Mouse (Mus musculus): ENCODE measurements around the gene Zfp93. TPM values are rescaled to one million over a fixed set of nuclear protein-coding genes. Genes with fewer than 3 reads are reported as not detected.

Zfp93 gene
- 5.4 and 6.1 TPM in 2 replicates for polyA plus RNA-seq (2015; fragmentation: Nextera tagmentation; extraction: Ambion mirVana)

GRCm38 (mm10) chr7:24270288-24270672, at the start of gene Zfp93:
TSS of gene Zfp93 (plus strand) at chr7:24270420.
- ATAC-seq = peak; percentile 98
- Histone ChIP-seq H3K9ac (peak within 1 kb of the TSS; percentile 88), H3K4me2 (replicated peaks) (peak within 1 kb of the TSS; percentile 88), H3K36me3 (0 out of 2 replicates have a peak, but pooled peaks cover 10% of the 10 kb centered on the region), H3K9me3 (no peaks in the 10 kb centered on the region), H3K27ac (peak within 1 kb of the TSS; percentile 80; the same call in 1 of the 2 replicates), H3K4me3 (replicated peaks) (peak within 1 kb of the TSS; percentile 78), H3K4me1 (replicated peaks) (no peaks in the 10 kb centered on the region), H3K27me3 (replicated peaks) (no peaks in the 10 kb centered on the region)
- WGBS = 0% methylated on average over 12 of the region's 12 CpGs

- ATAC-seq = peak; percentile 96
- 4% methylated on average over 28 of the region's 28 CpGs for WGBS
- Histone ChIP-seq H3K4me2 (replicated peaks) (peak within 1 kb of the TSS; percentile 64), H3K4me3 (replicated peaks) (peak within 1 kb of the TSS; percentile 87), H3K36me3 (no peaks in the 10 kb centered on the region), H3K9me3 (no peaks in the 10 kb centered on the region), H3K4me1 (replicated peaks) (0 out of 2 replicates have a peak, but pooled peaks cover 2% of the 10 kb centered on the region), H3K9ac (peak within 1 kb of the TSS; percentile 78), H3K27ac (no peak within 1 kb of the TSS), H3K27me3 (replicated peaks) (no peaks in the 10 kb centered on the region)
Measured at GRCm38 (mm10) chr7:24237040-24237791, 33.0 kb upstream of the Zfp93 start, which contains the start of gene Zfp109. TSS of gene Zfp109 (minus strand) at chr7:24237560.

GRCm38 (mm10) chr7:24253779-24254615, 16.2 kb upstream of the Zfp93 start:
- H3K27me3 ChIP-seq (replicated peaks) = no peaks in the 10 kb centered on the region
- WGBS = 62% methylated on average over 9 of the region's 9 CpGs
- H3K4me2 ChIP-seq (replicated peaks) = peak overlapping the region; percentile 67
- H3K9me3 ChIP-seq = no peaks in the 10 kb centered on the region
- no peak overlapping the region for H3K27ac ChIP-seq
- H3K36me3 ChIP-seq = no peaks in the 10 kb centered on the region
- 0 out of 2 replicates have a peak overlapping the region, but pooled peaks have one; percentile 47 for H3K9ac ChIP-seq
- peaks cover 3% of the 10 kb centered on the region; the same call in 1 of the 2 replicates for H3K4me1 ChIP-seq (replicated peaks)
- peak; percentile 65 for ATAC-seq
- H3K4me3 ChIP-seq (replicated peaks) = peak overlapping the region; percentile 45

GRCm38 (mm10) chr7:24254633-24255474, 15.4 kb upstream of the Zfp93 start, which contains the start of gene Zfp108:
TSS of gene Zfp108 (plus strand) at chr7:24254794.
- no peaks in the 10 kb centered on the region for H3K36me3 ChIP-seq
- H3K4me1 ChIP-seq (replicated peaks) = peaks cover 3% of the 10 kb centered on the region; the same call in 1 of the 2 replicates
- H3K4me3 ChIP-seq (replicated peaks) = peak within 1 kb of the TSS; percentile 45
- H3K27me3 ChIP-seq (replicated peaks) = no peaks in the 10 kb centered on the region
- H3K9ac ChIP-seq = peak within 1 kb of the TSS; percentile 47
- peak within 1 kb of the TSS; percentile 8 for H3K27ac ChIP-seq
- 15% methylated on average over 21 of the region's 21 CpGs for WGBS
- peak; percentile 94 for ATAC-seq
- no peaks in the 10 kb centered on the region for H3K9me3 ChIP-seq
- peak within 1 kb of the TSS; percentile 67 for H3K4me2 ChIP-seq (replicated peaks)

- Histone ChIP-seq H3K4me1 (replicated peaks) (peaks cover 3% of the 10 kb centered on the region; the same call in 1 of the 2 replicates), H3K36me3 (peaks cover 3% of the 10 kb centered on the region; the same call in 1 of the 2 replicates), H3K4me2 (replicated peaks) (no peak overlapping the region), H3K4me3 (replicated peaks) (no peak overlapping the region), H3K9ac (no peak overlapping the region), H3K27me3 (replicated peaks) (no peaks in the 10 kb centered on the region), H3K27ac (no peak overlapping the region), H3K9me3 (no peaks in the 10 kb centered on the region)
- no peak for ATAC-seq
- 90% methylated on average over 13 of the region's 13 CpGs for WGBS
Measured at GRCm38 (mm10) chr7:24259306-24259999, 10.8 kb upstream of the Zfp93 start.

- Histone ChIP-seq H3K4me3 (replicated peaks) (no peak overlapping the region), H3K9ac (no peak overlapping the region), H3K9me3 (no peaks in the 10 kb centered on the region), H3K27ac (no peak overlapping the region), H3K4me1 (replicated peaks) (peaks cover 3% of the 10 kb centered on the region; the same call in 1 of the 2 replicates), H3K4me2 (replicated peaks) (no peak overlapping the region), H3K27me3 (replicated peaks) (no peaks in the 10 kb centered on the region), H3K36me3 (peaks cover 3% of the 10 kb centered on the region; the same call in 1 of the 2 replicates)
- 88% methylated on average over 4 of the region's 4 CpGs for WGBS
- no peak for ATAC-seq
Measured at GRCm38 (mm10) chr7:24260000-24260312, 10.3 kb upstream of the Zfp93 start.

- no peak overlapping the region for H3K4me3 ChIP-seq (replicated peaks)
- no peak overlapping the region for H3K4me2 ChIP-seq (replicated peaks)
- no peaks in the 10 kb centered on the region for H3K4me1 ChIP-seq (replicated peaks)
- no peaks in the 10 kb centered on the region for H3K9me3 ChIP-seq
- no peak overlapping the region for H3K9ac ChIP-seq
- no peaks in the 10 kb centered on the region for H3K27me3 ChIP-seq (replicated peaks)
- no peak for ATAC-seq
- 76% methylated on average over 24 of the region's 24 CpGs for WGBS
- H3K27ac ChIP-seq = no peak overlapping the region
- H3K36me3 ChIP-seq = no peaks in the 10 kb centered on the region
Measured at GRCm38 (mm10) chr7:24268176-24269155, 1.8 kb upstream of the Zfp93 start.

GRCm38 (mm10) chr7:24269256-24269655, 964 bp upstream of the Zfp93 start:
- no peaks in the 10 kb centered on the region for H3K4me1 ChIP-seq (replicated peaks)
- H3K9me3 ChIP-seq = no peaks in the 10 kb centered on the region
- WGBS = 76% methylated on average over 3 of the region's 3 CpGs
- ATAC-seq = no peak
- H3K36me3 ChIP-seq = 0 out of 2 replicates have a peak, but pooled peaks cover under 1% of the 10 kb centered on the region
- no peak overlapping the region for H3K4me3 ChIP-seq (replicated peaks)
- no peaks in the 10 kb centered on the region for H3K27me3 ChIP-seq (replicated peaks)
- H3K9ac ChIP-seq = no peak overlapping the region
- H3K27ac ChIP-seq = no peak overlapping the region
- no peak overlapping the region for H3K4me2 ChIP-seq (replicated peaks)

GRCm38 (mm10) chr7:24269667-24270287, 443 bp upstream of the Zfp93 start:
- Histone ChIP-seq H3K36me3 (0 out of 2 replicates have a peak, but pooled peaks cover 6% of the 10 kb centered on the region), H3K4me3 (replicated peaks) (peak overlapping the region; percentile 78), H3K4me2 (replicated peaks) (peak overlapping the region; percentile 88), H3K4me1 (replicated peaks) (no peaks in the 10 kb centered on the region), H3K27ac (no peak overlapping the region), H3K9me3 (no peaks in the 10 kb centered on the region), H3K9ac (peak overlapping the region; percentile 31), H3K27me3 (replicated peaks) (no peaks in the 10 kb centered on the region)
- ATAC-seq = peak; percentile 69
- 35% methylated on average over 7 of the region's 7 CpGs for whole genome bisulfite sequencing

GRCm38 (mm10) chr7:24271191-24271590, 971 bp downstream of the Zfp93 start:
- H3K9me3 ChIP-seq = no peaks in the 10 kb centered on the region
- H3K9ac ChIP-seq = no peak overlapping the region
- no peak overlapping the region for H3K27ac ChIP-seq
- 0 out of 2 replicates have a peak overlapping the region, but pooled peaks have one; percentile 22 for H3K4me2 ChIP-seq (replicated peaks)
- no peaks in the 10 kb centered on the region for H3K27me3 ChIP-seq (replicated peaks)
- H3K4me1 ChIP-seq (replicated peaks) = no peaks in the 10 kb centered on the region
- H3K36me3 ChIP-seq = 0 out of 2 replicates have a peak, but pooled peaks cover 10% of the 10 kb centered on the region
- no peak for ATAC-seq
- H3K4me3 ChIP-seq (replicated peaks) = no peak overlapping the region
- 97% methylated on average over 6 of the region's 6 CpGs for WGBS
